In the genomic region with DNA sequence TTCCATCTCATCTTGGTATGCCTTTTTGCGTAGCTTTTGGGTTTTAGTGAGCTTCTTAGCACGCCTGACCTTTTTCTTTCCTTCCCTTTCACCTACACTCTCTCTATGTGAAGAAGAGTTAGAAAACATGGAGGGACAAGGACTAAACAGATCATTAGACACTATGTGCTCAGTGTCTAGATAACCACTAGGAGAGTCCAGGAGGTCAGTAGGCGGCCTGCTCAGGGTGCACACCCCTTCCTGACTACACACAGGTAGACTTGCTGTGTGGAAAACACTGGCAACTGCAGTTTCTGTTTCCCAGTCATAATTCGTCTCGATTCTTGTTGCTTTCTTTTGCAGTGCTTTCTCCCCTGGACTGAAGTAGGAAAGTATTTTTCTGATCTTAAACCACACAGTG, we compare ENCODE assay signal across 26 mouse cellular contexts.
"Had no signal": no experiment of that assay in that cellular context is flagged by ENCODE, and none has a peak within 500 bp of the region (broad histone marks: within the 10 kb centered on the region; RNA-seq: fewer than 3 reads in every experiment).

No protein-coding gene starts in this region.

- ATAC-seq: hindbrain, postnatal 0 days had no signal

- DNase-seq: gastrocnemius, adult 2 months; gastrocnemius, postnatal 14 days; gastrocnemius, postnatal 36 days; heart, adult 11 months; heart, adult 2 months; heart, postnatal 14 days; heart, postnatal 36 days; kidney, adult 11 months; kidney, adult 2 months; kidney, adult 9 months; kidney, postnatal 14 days; kidney, postnatal 36 days; layer of hippocampus, adult 9-11 months; layer of hippocampus, postnatal 36 days; left cerebral cortex, postnatal 4 days had no signal

- H3K9ac ChIP-seq: heart, embryonic 13.5 days; heart, embryonic 15.5 days; hindbrain, embryonic 13.5 days; hindbrain, embryonic 15.5 days; kidney, embryonic 15.5 days; limb, embryonic 13.5 days; limb, embryonic 15.5 days; liver, embryonic 14.5 days had no signal

- H3K27ac ChIP-seq: gastrocnemius, adult 2 months; heart, adult 2 months; heart, embryonic 13.5 days; heart, embryonic 15.5 days; hindbrain, embryonic 13.5 days; hindbrain, embryonic 15.5 days; hindbrain, postnatal 0 days; kidney, embryonic 15.5 days; kidney, postnatal 0 days; limb, embryonic 13.5 days; limb, embryonic 15.5 days; liver, embryonic 14.5 days had no signal

- H3K4me3 ChIP-seq: gastrocnemius, adult 2 months; heart, adult 2 months; heart, embryonic 13.5 days; heart, embryonic 15.5 days; hindbrain, embryonic 13.5 days; hindbrain, embryonic 15.5 days; kidney, embryonic 15.5 days; limb, embryonic 13.5 days; limb, embryonic 15.5 days had no signal

- H3K9me3 ChIP-seq: heart, embryonic 13.5 days; heart, embryonic 15.5 days; hindbrain, embryonic 13.5 days; hindbrain, embryonic 15.5 days; kidney, embryonic 15.5 days; limb, embryonic 13.5 days; limb, embryonic 15.5 days had no signal

- H3K4me1 ChIP-seq: heart, embryonic 13.5 days; heart, embryonic 15.5 days; hindbrain, embryonic 13.5 days; hindbrain, embryonic 15.5 days; kidney, embryonic 15.5 days; limb, embryonic 15.5 days had no signal

- H3K36me3 ChIP-seq: heart, embryonic 15.5 days; hindbrain, embryonic 13.5 days; hindbrain, embryonic 15.5 days; kidney, embryonic 15.5 days; limb, embryonic 13.5 days; limb, embryonic 15.5 days had no signal

- H3K4me2 ChIP-seq: heart, embryonic 11.5 days; heart, embryonic 13.5 days; heart, embryonic 15.5 days; hindbrain, embryonic 13.5 days; hindbrain, embryonic 15.5 days; kidney, embryonic 15.5 days; limb, embryonic 13.5 days; limb, embryonic 15.5 days had no signal

- H3K27me3 ChIP-seq: heart, embryonic 13.5 days; heart, embryonic 15.5 days; hindbrain, embryonic 13.5 days; hindbrain, embryonic 15.5 days; kidney, embryonic 15.5 days; limb, embryonic 13.5 days; limb, embryonic 15.5 days had no signal
